Mouse (Mus musculus): ENCODE data around the gene Ano1.

Gene Ano1

GRCm38 (mm10) chr7:144738357-144738798 lies 13.4 kb downstream of the Ano1 start:
- in situ Hi-C loops (cut with MboI; ENCODE audit: low pct_unique_long_range_greater_than_20kb in 1 of 2, low sequenced_read_pairs in 2 of 2, unreplicated experiment in 1 of 2) = no loop called here

- in situ Hi-C loops (cut with MboI; ENCODE audit: low pct_unique_long_range_greater_than_20kb in 1 of 2, low sequenced_read_pairs in 2 of 2, unreplicated experiment in 1 of 2) = no loop called here
Observed at GRCm38 (mm10) chr7:144731897-144732291, 19.9 kb downstream of the Ano1 start.

- in situ Hi-C loops (cut with MboI; ENCODE audit: low pct_unique_long_range_greater_than_20kb in 1 of 2, low sequenced_read_pairs in 2 of 2, unreplicated experiment in 1 of 2) = no loop called here
Observed at GRCm38 (mm10) chr7:144731182-144731896, 20.4 kb downstream of the Ano1 start.

- in situ Hi-C loops (cut with MboI; ENCODE audit: low pct_unique_long_range_greater_than_20kb in 1 of 2, low sequenced_read_pairs in 2 of 2, unreplicated experiment in 1 of 2) = no loop called here
Observed at GRCm38 (mm10) chr7:144724283-144724682, 27.5 kb downstream of the Ano1 start.

- in situ Hi-C loops (cut with MboI; ENCODE audit: low pct_unique_long_range_greater_than_20kb in 1 of 2, low sequenced_read_pairs in 2 of 2, unreplicated experiment in 1 of 2) = no loop called here
Observed at GRCm38 (mm10) chr7:144719956-144720355, 31.8 kb downstream of the Ano1 start.

- in situ Hi-C loops (cut with MboI; ENCODE audit: low pct_unique_long_range_greater_than_20kb in 1 of 2, low sequenced_read_pairs in 2 of 2, unreplicated experiment in 1 of 2) = no loop called here
Observed at GRCm38 (mm10) chr7:144717736-144718135, 34.0 kb downstream of the Ano1 start.

GRCm38 (mm10) chr7:144697870-144698269 lies 53.9 kb downstream of the Ano1 start:
- in situ Hi-C loops (cut with MboI; ENCODE audit: low pct_unique_long_range_greater_than_20kb in 1 of 2, low sequenced_read_pairs in 2 of 2, unreplicated experiment in 1 of 2) = no loop called here

GRCm38 (mm10) chr7:144696764-144697704 lies 54.7 kb downstream of the Ano1 start:
- in situ Hi-C loops (cut with MboI; ENCODE audit: low pct_unique_long_range_greater_than_20kb in 1 of 2, low sequenced_read_pairs in 2 of 2, unreplicated experiment in 1 of 2) = no loop called here

GRCm38 (mm10) chr7:144689855-144690254 lies 61.9 kb downstream of the Ano1 start:
- in situ Hi-C loops (cut with MboI; ENCODE audit: low pct_unique_long_range_greater_than_20kb in 1 of 2, low sequenced_read_pairs in 2 of 2, unreplicated experiment in 1 of 2) = no loop called here

GRCm38 (mm10) chr7:144689136-144689535 lies 62.6 kb downstream of the Ano1 start:
- in situ Hi-C loops (cut with MboI; ENCODE audit: low pct_unique_long_range_greater_than_20kb in 1 of 2, low sequenced_read_pairs in 2 of 2, unreplicated experiment in 1 of 2) = no loop called here

GRCm38 (mm10) chr7:144687663-144688381 lies 64.0 kb downstream of the Ano1 start:
- in situ Hi-C loops (cut with MboI; ENCODE audit: low pct_unique_long_range_greater_than_20kb in 1 of 2, low sequenced_read_pairs in 2 of 2, unreplicated experiment in 1 of 2) = no loop called here

GRCm38 (mm10) chr7:144684947-144685346 lies 66.8 kb downstream of the Ano1 start:
- in situ Hi-C loops (cut with MboI; ENCODE audit: low pct_unique_long_range_greater_than_20kb in 1 of 2, low sequenced_read_pairs in 2 of 2, unreplicated experiment in 1 of 2) = no loop called here

GRCm38 (mm10) chr7:144684467-144684866 lies 67.3 kb downstream of the Ano1 start:
- in situ Hi-C loops (cut with MboI; ENCODE audit: low pct_unique_long_range_greater_than_20kb in 1 of 2, low sequenced_read_pairs in 2 of 2, unreplicated experiment in 1 of 2) = no loop called here

GRCm38 (mm10) chr7:144680096-144680495 lies 71.7 kb downstream of the Ano1 start:
- in situ Hi-C loops (cut with MboI; ENCODE audit: low pct_unique_long_range_greater_than_20kb in 1 of 2, low sequenced_read_pairs in 2 of 2, unreplicated experiment in 1 of 2) = no loop called here

- in situ Hi-C loops (cut with MboI; ENCODE audit: low pct_unique_long_range_greater_than_20kb in 1 of 2, low sequenced_read_pairs in 2 of 2, unreplicated experiment in 1 of 2) = loop anchor here in 1 of 2 experiments (10.0 kb wide), 1 partner anchor 106 kb away; no protein-coding TSS in a partner anchor
Observed at GRCm38 (mm10) chr7:144678241-144679030, 73.3 kb downstream of the Ano1 start.

GRCm38 (mm10) chr7:144677341-144678086 lies 74.3 kb downstream of the Ano1 start:
- in situ Hi-C loops (cut with MboI; ENCODE audit: low pct_unique_long_range_greater_than_20kb in 1 of 2, low sequenced_read_pairs in 2 of 2, unreplicated experiment in 1 of 2) = loop anchor here in 1 of 2 experiments (10.0 kb wide), 1 partner anchor 107 kb away; no protein-coding TSS in a partner anchor

- in situ Hi-C loops (cut with MboI; ENCODE audit: low pct_unique_long_range_greater_than_20kb in 1 of 2, low sequenced_read_pairs in 2 of 2, unreplicated experiment in 1 of 2) = loop anchor here in 1 of 2 experiments (10.0 kb wide), 1 partner anchor 109 kb away; no protein-coding TSS in a partner anchor
Observed at GRCm38 (mm10) chr7:144675632-144676031, 76.1 kb downstream of the Ano1 start.
